Mouse (Mus musculus) 3T3-L1 (cell line): ENCODE data around the gene Pdgfra.

Experiments
- DNase-seq: peaks from one replicate; pipeline ENCODE4 v3.0.0-alpha.2; 2015; ENCODE audit warnings: low read depth, low spot score

Pdgfra gene

GRCm38 (mm10) chr5:75209966-75210365 lies 57.9 kb downstream of the Pdgfra start:
- peak; percentile 77 for DNase-seq

DNA sequence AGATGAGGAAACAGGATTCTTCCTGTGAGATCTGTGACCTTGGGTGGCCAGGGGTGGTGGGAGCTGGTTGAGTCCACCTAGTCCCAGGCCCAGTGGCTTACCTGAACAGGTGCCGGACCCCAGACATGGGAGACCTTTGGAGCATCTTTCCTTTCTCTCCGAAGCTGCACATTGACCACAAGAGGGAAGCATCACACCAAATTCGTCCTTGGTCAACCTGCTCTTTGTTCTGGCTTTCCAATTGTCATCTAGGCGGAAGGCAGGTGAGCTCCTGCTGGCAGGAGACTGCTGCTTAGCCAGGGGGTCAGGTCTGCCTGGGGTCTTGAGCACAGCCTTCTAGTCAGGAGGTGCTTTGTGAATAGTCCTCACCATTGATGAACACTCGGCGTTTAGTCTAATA lies 62.4 kb downstream of the Pdgfra start:
- DNase-seq, result peak; percentile 39

DNA sequence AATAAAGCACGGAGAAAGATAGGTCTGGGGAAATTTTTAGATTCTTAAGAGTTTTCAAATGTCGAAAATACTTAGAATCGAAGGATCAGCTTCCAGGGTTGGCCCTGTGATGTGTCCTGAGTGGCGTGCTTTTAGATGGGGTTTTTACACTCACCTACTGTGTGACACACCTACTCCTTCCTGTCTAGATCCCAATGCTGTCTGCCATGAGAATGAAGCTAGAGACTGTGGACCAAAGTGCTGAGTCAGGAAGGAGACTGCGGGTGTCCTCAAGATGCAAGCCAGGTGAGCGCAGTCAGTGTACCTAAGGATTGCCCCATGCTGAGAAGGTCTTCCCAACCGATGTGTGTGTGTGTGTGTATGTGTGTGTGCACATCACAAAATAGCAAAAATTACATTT lies 62.8 kb downstream of the Pdgfra start:
- DNase-seq, result no peak

GRCm38 (mm10) chr5:75215678-75216256 lies 63.7 kb downstream of the Pdgfra start:
- no peak for DNase-seq

GRCm38 (mm10) chr5:75221610-75222009 lies 69.5 kb downstream of the Pdgfra start:
- no peak for DNase-seq

- no peak for DNase-seq
These were observed 70.6 kb downstream of the Pdgfra start for GRCm38 (mm10) chr5:75222491-75223265.

DNA sequence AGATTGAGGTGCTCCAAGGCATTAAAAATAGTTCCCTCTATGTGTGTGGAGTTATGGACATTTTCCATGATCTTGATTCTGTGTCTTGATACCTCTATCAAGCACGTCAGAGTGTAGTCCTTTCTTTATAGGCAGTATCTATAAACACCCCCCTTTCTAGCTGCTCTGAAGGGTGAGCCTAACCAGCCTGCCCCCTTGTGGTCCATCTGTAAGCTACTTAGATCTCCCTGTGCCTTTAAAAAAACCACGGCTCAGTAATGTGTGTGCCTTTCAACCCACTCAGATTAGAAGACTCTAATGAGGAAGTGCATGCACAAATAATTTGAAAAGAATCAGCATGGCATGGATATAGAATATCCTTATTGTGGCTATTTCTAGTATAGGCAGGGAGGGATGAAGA lies 86.3 kb downstream of the Pdgfra start:
- peak; percentile 37 for DNase-seq

DNA sequence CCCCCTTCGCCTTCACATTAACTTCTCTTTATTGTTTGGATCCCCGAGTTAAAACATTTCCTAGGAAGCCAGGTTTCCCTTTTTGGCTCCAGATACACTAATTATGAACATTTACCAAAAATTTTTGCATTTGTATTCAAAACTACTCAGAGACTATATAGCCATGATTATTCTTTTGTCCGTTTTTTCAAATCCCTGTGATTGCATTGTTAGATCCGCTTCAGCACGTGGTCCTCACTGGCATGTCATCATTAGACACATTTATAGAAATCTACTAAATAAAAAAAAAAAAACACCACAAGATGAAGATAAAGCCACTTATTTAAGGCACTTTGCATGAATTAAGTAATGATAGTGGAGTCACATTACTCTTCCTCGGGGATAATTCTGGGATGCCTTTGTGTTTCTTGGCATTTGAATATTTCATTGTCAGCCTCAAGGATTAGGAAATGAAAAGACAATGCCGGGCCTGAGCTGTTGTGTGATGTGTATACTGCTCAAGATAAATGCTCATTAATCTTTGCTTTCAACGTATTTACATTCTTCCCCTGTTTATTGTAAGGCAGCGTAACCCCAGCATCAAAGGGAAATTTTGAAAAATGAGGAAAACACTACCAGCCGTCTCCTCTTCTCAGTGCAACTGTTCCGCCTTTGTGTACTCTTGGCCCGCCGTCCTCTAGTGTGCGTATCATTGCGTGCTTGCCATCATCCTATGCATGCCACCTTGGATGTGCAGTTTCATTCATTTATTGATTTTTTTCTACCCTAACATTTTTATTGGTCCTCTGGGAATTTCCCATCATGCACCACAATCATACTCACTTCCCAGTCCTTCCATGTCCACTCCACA lies 87.1 kb downstream of the Pdgfra start:
- DNase-seq, result no peak

GRCm38 (mm10) chr5:75247070-75247740 lies 95.1 kb downstream of the Pdgfra start:
- DNase-seq, result no peak
